Mouse (Mus musculus): ENCODE measurements around the gene Rpl41.
"Not testable (repeated sequence)": the region's sequence is repeated elsewhere in the genome, so short reads cannot be mapped to it uniquely, and the experiment has no call there.

Rpl41 gene

DNA sequence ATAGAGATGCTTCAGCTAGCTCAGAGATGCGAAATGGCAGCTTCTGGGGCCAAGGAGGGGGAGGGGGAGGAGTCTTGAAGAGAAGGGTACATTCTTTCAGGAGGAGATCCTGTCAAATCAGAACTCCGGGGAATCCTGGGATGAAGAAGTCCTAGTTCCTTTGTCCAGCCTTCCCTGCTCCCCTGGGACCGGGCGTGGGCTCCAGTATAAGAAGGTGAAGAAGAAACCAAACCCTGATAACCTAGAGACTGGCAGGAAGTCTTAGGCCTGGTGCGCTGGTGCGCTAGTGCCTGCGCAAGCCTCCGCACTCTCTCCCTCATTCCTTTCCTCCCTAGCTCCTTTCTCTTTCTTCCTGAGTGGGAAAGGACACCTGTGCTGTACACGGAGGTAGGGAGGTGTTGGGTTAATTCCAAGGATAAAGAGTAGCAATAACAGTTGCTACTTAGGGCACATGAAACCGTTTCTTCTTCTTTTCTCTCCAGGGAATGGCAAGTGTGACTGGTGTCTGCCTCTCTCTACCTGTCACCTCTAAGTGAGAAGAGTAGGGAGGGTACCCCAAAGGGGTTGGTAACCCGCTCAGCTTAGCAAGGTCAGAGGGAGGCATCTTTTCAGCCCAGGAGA lies 24.9 kb downstream of the Rpl41 start:
- no peak for DNase-seq

- no peak for DNase-seq
Observed at GRCm38 (mm10) chr10:128522351-128522750, 26.8 kb downstream of the Rpl41 start.

- DNase-seq = no peak
Observed at GRCm38 (mm10) chr10:128520591-128520990, 28.5 kb downstream of the Rpl41 start.

DNA sequence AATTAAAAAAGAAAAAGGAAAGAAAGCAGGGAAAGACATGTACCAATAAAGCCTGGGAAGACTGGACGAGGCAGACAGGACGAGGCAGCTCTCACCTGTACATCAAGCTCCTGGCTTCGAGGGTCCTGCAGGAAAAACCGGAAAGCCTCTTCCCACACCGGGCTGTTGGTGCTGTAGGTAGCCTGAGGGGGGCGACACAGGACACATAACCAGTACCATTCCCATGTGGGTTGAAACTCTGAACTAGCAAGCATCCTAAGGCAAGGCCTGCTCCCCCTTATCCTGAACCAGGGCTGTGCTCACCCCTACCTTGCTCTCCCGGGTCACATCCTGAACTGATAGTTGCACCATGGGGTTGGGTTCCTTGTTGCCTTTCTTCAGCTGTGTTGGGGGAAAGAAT lies 30.3 kb downstream of the Rpl41 start:
- DNase-seq = peak; percentile 57 to 72

DNA sequence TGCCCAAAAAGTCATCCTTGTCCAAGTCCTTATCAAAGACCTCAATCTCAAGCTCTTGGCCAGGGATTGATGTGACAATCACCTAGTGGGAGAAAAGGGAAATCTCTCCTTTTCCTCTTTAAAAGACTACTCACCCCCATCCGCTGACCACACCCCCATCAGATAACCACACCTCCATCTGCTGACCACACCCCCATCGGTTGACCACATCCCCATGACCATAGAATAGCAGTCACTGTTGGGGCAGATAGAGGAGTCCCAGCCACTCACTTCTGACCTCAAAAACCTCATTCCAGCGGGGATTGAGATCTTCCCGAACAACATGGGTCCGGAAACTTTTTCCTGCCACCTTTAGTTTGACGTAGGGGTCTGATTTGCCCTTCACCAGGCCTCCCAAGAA lies 32.4 kb downstream of the Rpl41 start:
- DNase-seq = peak in 1 of 2 experiments; percentile 33

DNA sequence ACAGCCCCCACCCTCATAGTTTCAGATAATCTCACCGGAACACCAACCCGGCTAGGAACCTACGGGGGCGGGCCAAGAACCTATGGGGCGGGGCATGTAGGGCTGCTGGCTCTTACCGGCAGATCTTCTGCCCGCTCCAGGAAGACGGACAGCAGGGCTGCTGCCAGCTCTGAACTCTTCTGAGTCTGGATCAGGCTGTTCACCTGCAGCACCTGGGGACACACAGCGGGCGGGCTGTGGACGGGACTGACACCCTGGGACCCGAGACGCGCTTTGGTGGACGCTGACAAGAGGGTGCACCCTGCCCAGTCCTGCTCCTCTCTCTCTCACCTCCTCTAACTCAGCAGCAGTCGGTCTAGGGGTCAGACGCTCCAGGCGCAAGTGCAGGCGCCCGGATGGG lies 33.1 kb downstream of the Rpl41 start:
- no peak for DNase-seq

DNA sequence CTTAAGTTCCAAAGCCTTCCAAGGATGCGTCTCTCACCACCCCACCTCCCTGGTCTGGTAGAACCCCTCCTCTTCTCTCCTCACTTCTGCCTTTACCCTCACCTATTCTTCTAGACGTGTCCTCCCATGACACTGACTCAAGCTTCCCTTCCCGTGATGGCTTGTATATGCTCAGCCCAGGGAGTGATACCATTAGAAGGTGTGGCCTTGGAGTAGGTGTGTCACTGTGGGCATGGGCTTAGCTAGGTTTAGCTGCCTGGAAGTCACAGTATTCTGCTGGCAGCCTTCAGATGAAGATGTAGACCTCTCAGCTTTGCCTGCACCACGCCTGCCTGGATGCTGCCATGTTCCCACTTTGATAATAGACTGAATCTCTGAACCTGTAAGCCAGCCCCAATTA lies 34.1 kb downstream of the Rpl41 start:
- DNase-seq = no peak

- no peak for DNase-seq
Observed at GRCm38 (mm10) chr10:128511761-128512160, 37.3 kb downstream of the Rpl41 start.

DNA sequence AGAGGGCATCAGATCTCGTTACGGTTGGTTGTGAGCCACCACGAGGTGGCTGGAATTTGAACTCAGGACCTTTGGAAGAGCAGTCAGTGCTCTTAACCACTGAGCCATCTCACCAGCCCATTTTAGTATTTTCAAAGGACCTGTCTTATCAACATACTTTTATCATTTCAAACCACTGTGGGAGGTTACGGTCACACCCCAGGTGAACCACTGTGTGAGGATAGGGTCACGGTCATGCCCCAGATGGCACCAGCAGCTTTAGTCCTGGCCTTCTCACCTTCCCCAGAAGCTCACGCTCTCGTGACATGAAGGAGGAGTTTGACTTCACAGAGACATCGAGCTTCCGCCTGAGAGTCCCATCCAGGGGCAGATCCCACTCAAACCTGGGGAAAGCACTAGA lies 37.9 kb downstream of the Rpl41 start:
- no peak for DNase-seq

- no peak for DNase-seq
Observed at GRCm38 (mm10) chr10:128510301-128510700, 38.8 kb downstream of the Rpl41 start.

- no peak for DNase-seq
Observed at GRCm38 (mm10) chr10:128509831-128510230, 39.3 kb downstream of the Rpl41 start.

- DNase-seq = no peak
Observed at GRCm38 (mm10) chr10:128509203-128509602, 39.9 kb downstream of the Rpl41 start.

- DNase-seq = no peak
Observed at GRCm38 (mm10) chr10:128508260-128508659, 40.8 kb downstream of the Rpl41 start.

DNA sequence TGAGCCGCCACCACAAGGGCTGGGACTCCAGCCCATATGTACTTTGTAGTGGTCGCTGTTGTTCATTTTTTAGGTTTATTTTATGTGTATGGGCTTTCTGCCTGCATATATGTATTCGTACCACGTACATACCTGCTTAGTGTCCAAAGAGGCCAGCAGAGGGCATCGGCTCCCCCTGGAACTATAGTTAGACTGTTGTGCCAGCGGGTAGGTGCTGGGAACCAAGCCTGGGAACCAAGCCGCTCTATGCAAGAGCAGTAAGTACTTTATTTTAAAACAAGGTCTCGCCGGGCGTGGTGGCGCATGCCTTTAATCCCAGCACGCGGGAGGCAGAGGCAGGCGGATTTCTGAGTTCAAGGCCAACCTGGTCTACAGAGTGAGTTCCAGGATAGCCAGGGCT lies 43.1 kb downstream of the Rpl41 start:
- DNase-seq = no peak

DNA sequence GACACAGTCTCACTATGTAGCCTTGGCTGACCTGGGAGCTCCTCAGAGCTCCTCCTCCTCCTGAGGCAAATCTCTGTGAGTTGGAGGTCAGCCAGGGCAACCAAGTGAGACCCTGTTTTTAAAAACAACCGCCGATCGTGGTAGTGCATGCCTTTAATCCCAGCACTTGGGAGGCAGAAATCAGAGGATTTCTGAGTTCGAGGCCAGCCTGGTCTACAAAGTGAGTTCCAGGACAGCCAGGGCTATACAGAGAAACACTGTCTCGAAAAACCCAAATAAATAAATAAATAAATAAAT lies 43.8 kb downstream of the Rpl41 start:
- not testable (repeated sequence) for DNase-seq

DNA sequence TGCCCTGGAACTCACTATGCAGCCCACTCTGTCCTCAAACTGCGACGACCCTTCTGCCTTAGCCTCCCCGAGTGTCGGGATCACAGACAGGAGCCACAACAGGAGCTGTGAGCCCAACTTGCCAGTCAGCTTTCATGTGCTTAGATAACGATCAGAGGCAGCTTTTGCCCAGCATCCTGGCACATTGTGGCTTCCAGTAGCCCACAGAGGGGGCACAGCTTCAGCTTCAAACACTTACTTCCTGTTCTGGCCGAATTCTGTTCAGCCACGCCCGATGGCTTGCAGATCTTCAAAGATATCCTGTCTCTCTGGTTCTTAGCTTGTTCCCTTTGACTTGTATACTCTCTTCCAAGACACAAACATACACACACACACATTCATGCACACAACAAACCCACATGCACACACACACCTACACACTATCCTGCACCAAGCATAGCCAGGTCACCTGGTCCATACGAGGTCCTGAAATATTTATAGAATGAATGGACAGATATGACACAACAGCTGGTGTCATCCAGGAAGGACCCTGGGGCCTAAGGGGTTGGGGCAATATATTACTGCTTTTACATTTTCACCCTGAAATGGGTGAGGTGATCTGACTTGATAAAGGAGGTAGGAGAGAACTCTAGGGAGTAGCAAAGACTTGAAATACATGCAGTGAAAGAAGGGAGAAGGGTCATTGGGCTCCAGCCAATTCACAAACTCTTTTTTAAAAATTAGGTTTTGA lies 44.3 kb downstream of the Rpl41 start:
- peak in 1 of 2 experiments; percentile 58 for DNase-seq

DNA sequence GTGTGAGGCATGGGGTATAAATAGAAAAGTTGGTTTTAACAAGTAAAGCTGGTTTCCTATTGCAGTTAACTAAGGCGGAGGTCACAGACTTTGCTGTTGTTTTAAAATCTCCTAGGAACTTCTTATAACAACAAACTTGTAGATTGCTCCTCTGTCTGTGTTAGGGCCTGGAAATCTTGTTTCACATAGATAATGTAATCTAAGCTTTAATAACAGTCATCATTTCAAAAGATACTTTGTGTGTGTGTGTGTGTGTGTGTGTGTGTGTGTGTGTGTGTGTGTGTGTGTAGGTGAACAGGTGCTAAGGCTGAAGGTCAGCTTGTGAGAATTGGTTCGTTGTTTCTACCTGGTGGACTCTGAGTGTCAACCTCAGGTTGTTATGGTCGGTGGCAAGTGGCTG lies 45.1 kb downstream of the Rpl41 start:
- DNase-seq = no peak

GRCm38 (mm10) chr10:128503532-128503931 lies 45.6 kb downstream of the Rpl41 start:
- DNase-seq = no peak

DNA sequence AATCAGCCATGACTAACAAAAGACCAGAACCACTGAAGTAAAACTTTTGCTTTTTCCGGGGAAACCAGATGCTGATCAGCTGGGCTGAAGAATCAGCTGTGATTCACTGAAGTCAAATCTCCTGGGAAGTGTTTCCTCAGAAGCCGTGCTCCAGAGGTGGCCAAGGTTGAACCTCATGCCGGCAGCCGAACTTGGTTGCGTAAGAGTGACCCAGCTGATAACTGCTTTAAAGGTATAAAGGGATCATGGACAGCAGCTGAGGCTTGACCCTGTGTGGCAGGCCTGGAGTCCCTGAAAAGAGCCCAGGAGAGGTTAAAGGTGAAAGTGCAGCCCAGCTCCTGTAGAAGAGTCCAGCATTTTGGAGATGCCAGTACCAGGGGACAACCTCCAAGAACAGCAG lies 46.8 kb downstream of the Rpl41 start:
- DNase-seq = peak in 1 of 2 experiments; percentile 62

DNA sequence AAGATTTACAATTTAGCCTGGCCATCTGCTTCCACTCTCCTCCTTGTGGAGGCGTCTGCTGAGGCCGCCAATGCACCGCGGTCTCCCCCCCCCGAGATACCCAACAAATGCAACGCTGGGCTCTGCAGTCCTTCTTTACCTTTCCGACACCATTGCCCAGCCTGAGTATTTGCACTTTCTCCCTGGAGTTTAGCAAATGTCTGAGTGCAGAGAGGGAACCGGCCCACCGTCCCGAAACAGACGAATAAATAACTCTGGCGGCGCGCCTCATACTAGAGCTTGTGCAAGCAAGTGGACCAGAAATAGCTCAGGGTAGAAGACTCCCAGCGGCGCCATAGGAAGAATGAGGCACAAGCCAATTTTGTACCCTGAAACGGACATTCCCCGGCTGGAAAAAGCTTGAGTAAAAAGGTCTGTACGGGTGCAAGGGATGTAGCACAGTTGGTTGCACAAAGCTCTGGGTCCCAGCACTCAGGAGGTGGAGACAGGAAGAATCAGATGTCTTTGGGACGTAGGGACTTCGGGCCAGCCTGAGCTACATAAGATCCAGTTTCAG lies 49.9 kb downstream of the Rpl41 start:
- peak; percentile 63 to 70 for DNase-seq

DNA sequence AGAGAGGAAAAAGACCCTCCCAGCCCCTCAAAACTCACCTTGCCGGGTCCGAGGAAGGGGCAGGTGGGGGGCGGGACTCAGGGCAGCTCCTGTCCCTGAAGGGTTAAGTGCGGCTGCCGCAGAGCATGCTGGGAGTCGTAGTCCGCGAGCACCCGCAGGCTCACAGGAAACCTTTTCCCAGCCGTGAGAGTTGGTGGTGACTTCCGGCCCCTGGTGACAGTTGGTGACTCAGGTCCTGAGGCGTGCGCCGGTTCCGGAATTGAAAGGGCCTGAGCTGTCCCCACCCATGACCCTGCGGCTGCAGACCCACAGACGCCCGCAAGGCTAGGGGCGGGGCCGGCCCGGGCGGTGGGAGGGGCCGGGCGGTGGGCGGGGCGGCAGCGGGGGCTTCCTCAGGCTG lies 50.5 kb downstream of the Rpl41 start, which contains the start of gene Myl6b:
Myl6b (minus strand) TSS at position 96 of the 400 bp plus-strand sequence.
- peak; percentile 98 to 99 for DNase-seq
